Mouse (Mus musculus): Measurements from ENCODE around the gene Smoc1.

DNA sequence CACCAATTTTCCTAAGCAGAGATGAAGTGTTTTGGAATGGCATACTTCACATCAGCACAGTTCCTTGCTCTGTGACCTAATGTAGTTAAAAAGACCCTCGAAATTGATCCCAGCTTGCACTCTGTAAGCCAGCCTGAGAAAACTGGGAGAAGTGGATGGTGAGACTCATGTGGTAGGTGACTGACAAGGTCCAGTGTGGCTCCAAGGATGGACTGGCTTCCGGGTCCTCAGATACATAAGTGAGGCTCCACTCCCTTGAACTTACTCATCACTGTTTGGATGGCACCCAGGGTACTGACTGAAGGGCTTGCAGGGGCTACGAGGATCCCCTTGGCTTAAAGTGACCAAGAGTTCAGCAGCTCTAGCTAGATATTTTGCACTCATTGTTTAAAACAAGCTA lies 137.0 kb downstream of the Smoc1 start:
- TF ChIP-seq CTCF (IDR thresholded peaks at IDR 0.05; ENCODE audit: extremely low read depth, insufficient read length, insufficient replicate concordance, low read depth, low read length) (no peak), POLR2A (IDR thresholded peaks at IDR 0.05; ENCODE audit: low read depth, low read length) (no peak)
